Mouse (Mus musculus) hindbrain, embryonic 10.5 days (tissue): ENCODE measurements around the gene Rab8a. TPM values are rescaled to one million over a fixed set of nuclear protein-coding genes. Genes with fewer than 3 reads are reported as not detected.

Experiments
- DNase-seq: peaks from one replicate; pipeline ENCODE4 v3.0.0-alpha.2; 2017; ENCODE audit warnings: low spot score
- H3K27ac ChIP-seq: fragments of 300-500 bp; sonication (generic); 2 replicates; pipeline ENCODE4 v1.5.1; 2016; ENCODE audit warnings: mild to moderate bottlenecking, moderate library complexity
- H3K27me3 ChIP-seq: fragments of 300-500 bp; sonication (generic); 2 replicates; pipeline ENCODE4 v1.6.1; 2016; ENCODE audit warnings: mild to moderate bottlenecking; ENCODE audit not compliant: poor library complexity, insufficient read depth, severe bottlenecking
- H3K36me3 ChIP-seq: fragments of 300-500 bp; sonication (generic); 2 replicates; pipeline ENCODE4 v1.6.1; 2016; ENCODE audit warnings: mild to moderate bottlenecking, moderate library complexity
- H3K4me1 ChIP-seq: fragments of 300-500 bp; sonication (generic); replicated peaks from 2 replicates; pipeline ENCODE4 v1.6.1; 2016; ENCODE audit warnings: mild to moderate bottlenecking
- H3K4me3 ChIP-seq: fragments of 300-500 bp; sonication (generic); 2 replicates; pipeline ENCODE4 v1.5.1; 2016; ENCODE audit warnings: mild to moderate bottlenecking, moderate library complexity
- H3K9me3 ChIP-seq: fragments of 300-500 bp; sonication (generic); 2 replicates; pipeline ENCODE4 v1.6.1; 2016; ENCODE audit warnings: mild to moderate bottlenecking, moderate library complexity
- WGBS: fragments of 180-500 bp; shearing (Covaris S2); methylation state at CpG from one replicate; pipeline ENCODE4 v1.1.7; 2016; 5-methylcytosine and 5-hydroxymethylcytosine counted together
- polyA plus RNA-seq: library from polyadenylated mRNA; unstranded; fragments of >200 nt; fragmentation: Nextera tagmentation; extraction: Ambion mirVana; gene quantifications from 2 replicates; pipeline ENCODE4 v1.2.1, GENCODE M21; 2016

Rab8a gene
- polyA plus RNA-seq, 1 experiment from 2014 or later, result 155 TPM

DNA sequence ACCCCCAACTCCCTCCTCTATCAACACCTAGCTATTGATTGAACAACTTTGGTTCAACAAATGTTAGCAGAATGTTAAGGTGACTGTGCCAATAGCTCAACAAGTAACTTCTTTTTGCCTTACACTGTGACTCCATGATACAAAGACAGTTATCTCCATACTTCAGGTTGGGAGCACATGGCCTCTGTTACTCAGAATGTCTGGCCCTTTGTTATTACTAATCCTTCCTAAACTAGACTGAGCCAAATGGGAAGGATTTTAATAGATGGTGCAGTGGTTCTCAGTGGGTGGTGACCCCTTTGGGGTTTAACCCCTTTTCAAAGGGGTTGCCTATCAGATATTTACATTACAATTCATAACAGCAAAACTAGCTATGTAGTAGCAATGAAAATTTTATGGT lies 7.6 kb upstream of the Rab8a start:
- Histone ChIP-seq H3K27ac (no peak overlapping the region), H3K36me3 (peaks cover 58% of the 10 kb centered on the region), H3K9me3 (no peaks in the 10 kb centered on the region), H3K27me3 (no peaks in the 10 kb centered on the region), H3K4me3 (no peak overlapping the region), H3K4me1 (no peaks in the 10 kb centered on the region)
- DNase-seq, result no peak

- no peaks in the 10 kb centered on the region for H3K27me3 ChIP-seq
- H3K27ac ChIP-seq, result no peak overlapping the region
- H3K36me3 ChIP-seq, result peaks cover 18% of the 10 kb centered on the region
- no peaks in the 10 kb centered on the region for H3K9me3 ChIP-seq
- DNase-seq, result no peak
- H3K4me1 ChIP-seq, result peaks cover 25% of the 10 kb centered on the region
- WGBS, result 91% methylated on average over 2 of the region's 2 CpGs
- H3K4me3 ChIP-seq, result no peak overlapping the region
Observed at GRCm38 (mm10) chr8:72158096-72158495, 2.9 kb upstream of the Rab8a start.

DNA sequence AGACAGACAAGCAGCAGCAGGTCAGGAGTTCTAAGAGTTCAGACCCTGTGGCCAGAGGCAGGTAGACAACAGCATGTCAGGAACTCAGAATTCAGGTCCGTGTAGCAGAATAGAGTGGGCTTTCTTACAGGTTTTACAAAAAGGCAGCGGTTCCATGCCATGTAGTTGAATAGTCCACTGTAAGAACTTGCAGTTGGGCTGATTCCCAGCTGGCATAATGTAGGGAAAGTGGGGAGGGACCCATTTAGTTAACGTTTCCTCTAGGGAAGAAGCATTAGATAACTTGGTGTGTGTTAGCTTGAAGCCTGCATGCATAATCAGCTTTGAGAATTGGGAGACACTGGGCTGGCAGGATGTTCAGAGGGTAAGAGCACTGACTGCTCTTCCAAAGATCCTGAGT lies 2.3 kb upstream of the Rab8a start:
- H3K27ac ChIP-seq, result no peak overlapping the region
- H3K4me3 ChIP-seq, result no peak overlapping the region
- no peaks in the 10 kb centered on the region for H3K27me3 ChIP-seq
- H3K9me3 ChIP-seq, result no peaks in the 10 kb centered on the region
- peaks cover 18% of the 10 kb centered on the region for H3K36me3 ChIP-seq
- H3K4me1 ChIP-seq, result peaks cover 25% of the 10 kb centered on the region
- no peak for DNase-seq
- 81% methylated on average over 3 of the region's 3 CpGs for WGBS

- DNase-seq, result no peak
- H3K27ac ChIP-seq, result peak overlapping the region; percentile 89; the same call in 1 of the 2 replicates
Observed at GRCm38 (mm10) chr8:72160007-72160406, 993 bp upstream of the Rab8a start.

GRCm38 (mm10) chr8:72162821-72163220 lies 1.8 kb downstream of the Rab8a start:
- no peak for DNase-seq
- H3K27me3 ChIP-seq, result no peaks in the 10 kb centered on the region
- H3K4me3 ChIP-seq, result no peak overlapping the region
- no peaks in the 10 kb centered on the region for H3K9me3 ChIP-seq
- peaks cover 25% of the 10 kb centered on the region for H3K4me1 ChIP-seq
- H3K27ac ChIP-seq, result no peak overlapping the region
- peaks cover 49% of the 10 kb centered on the region for H3K36me3 ChIP-seq

More at GRCm38 (mm10) chr8:72160007-72160406, 993 bp upstream of the Rab8a start:
- 76% methylated on average over 3 of the region's 3 CpGs for WGBS
- H3K9me3 ChIP-seq, result no peaks in the 10 kb centered on the region
- peak overlapping the region; percentile 97 for H3K4me3 ChIP-seq
- H3K27me3 ChIP-seq, result no peaks in the 10 kb centered on the region
- peaks cover 24% of the 10 kb centered on the region for H3K36me3 ChIP-seq
- H3K4me1 ChIP-seq, result peaks cover 25% of the 10 kb centered on the region

DNA sequence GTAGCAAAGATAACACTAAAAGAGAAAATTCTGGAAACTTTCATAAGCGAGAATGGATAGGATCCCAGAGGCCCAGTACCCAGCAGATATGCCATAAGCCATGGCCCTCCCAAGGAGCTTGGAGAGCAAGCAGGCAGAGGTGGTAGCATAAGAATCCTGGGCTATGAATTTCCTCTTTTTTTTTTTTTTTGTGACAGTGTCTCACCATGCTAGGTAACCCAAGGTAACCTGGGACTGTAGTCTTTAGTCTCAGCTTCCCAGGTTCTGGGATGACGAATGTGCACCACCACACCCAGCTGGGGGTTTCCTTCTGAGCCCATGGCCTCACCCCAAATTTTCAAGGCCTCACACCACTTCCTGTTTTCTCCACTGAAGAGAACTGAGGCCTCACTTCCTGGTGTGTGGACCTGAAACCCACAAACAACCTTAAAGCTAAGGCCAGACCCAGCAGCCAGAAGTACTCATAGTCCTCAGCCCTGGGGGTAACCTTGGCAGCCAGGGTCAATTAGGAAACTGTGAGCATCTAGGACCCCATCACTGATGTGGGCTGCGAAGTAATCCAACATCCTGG lies 8.2 kb downstream of the Rab8a start:
- Histone ChIP-seq H3K36me3 (peaks cover 97% of the 10 kb centered on the region), H3K4me3 (no peak overlapping the region), H3K4me1 (no peaks in the 10 kb centered on the region), H3K27ac (no peak overlapping the region), H3K27me3 (no peaks in the 10 kb centered on the region), H3K9me3 (no peaks in the 10 kb centered on the region)
- 90% methylated on average over 3 of the region's 3 CpGs for WGBS
- DNase-seq, result no peak

DNA sequence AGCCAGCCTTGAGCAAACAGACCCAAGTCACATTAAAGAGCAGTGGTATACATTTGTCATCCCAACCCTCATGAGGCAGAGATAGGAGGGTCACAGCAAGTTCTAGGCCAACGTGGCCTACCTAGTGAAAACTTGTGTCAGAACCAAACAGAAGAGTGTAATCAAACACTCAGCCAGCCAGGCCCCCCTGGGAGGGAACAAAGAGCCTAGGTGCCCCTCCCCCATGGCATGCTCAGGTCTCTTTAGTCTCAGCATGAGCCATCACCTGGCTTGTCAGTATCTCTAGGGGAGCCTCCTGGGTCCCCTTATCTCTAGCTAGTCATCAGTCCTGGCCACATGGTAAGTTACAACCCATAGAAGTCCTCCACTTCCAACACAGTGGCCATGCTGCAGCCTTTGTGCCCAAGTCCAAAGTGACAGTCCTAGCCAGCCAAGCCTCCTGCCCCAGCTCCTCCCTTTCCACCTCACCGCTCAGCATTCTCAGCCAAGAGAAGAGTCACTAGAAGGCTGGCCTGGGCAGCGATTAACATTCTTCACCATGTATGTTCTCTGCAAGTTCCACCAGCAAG lies 8.8 kb downstream of the Rab8a start:
- DNase-seq, result no peak
- Histone ChIP-seq H3K27me3 (no peaks in the 10 kb centered on the region), H3K4me3 (no peak overlapping the region), H3K9me3 (no peaks in the 10 kb centered on the region), H3K27ac (no peak overlapping the region), H3K36me3 (peaks cover 97% of the 10 kb centered on the region), H3K4me1 (no peaks in the 10 kb centered on the region)
- 87% methylated on average over 3 of the region's 3 CpGs for WGBS

DNA sequence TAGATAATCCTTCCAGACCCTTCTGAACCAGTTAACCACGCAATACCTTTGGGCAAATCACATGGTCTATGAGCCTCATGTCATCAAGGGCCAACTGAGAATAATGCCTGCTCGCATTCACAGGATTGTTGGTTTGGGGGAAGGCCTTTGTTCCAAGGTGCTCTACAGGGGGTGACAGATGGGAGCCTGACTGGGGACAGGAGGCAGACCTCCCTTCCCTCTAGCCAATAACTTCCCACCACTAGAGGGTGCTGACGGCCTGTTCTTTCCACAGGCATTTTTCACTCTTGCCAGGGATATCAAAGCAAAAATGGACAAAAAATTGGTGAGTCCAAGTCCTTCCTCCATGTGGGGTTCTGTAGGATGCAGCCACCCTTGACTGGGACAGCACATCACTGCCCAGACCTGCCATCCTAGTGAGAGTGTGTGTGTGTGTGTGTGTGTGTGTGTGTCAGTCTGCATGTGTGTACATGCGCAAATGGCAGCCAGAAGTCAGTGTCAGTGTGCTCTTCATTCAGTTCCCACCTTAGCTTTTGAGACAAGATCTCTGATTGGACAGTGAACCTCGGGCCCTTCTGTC lies 16.4 kb downstream of the Rab8a start:
- Histone ChIP-seq H3K27me3 (no peaks in the 10 kb centered on the region), H3K36me3 (peaks cover 99% of the 10 kb centered on the region), H3K4me1 (no peaks in the 10 kb centered on the region; the same call in 1 of the 2 replicates), H3K4me3 (no peak overlapping the region), H3K9me3 (no peaks in the 10 kb centered on the region), H3K27ac (peak overlapping the region; percentile 59; the same call in 1 of the 2 replicates)
- peak; percentile 70 for DNase-seq
- 63% methylated on average over 5 of the region's 5 CpGs for WGBS

DNA sequence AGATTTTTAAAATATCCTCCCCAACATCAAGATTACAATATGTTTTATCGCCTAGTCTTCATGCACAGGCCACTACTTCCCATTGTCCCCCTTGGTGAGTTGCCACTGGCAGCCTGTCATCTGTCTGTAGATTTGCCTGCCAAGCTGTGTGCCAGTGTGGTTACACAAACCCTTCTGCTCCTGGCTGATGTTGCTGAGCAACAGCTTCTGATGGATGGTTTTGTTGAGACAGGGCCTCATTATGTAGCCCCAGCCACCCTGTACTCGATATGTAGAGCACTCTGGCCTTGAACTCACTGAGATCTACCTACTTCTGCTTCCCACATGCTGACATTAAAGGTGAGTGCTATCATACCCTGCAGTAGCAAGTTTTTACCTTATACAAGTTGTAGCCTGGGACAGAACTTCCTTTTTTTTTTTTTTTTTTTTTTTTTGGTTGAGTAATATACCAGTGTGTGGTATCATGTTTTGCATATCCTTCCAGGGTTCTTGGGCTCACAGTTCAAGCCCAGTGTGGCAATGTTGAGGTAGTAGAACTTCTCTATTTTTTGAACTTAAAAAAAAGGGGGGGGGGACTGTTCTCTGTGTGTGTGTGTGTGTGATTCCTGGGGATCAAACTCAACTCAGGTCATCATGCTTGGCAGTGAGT lies 22.7 kb downstream of the Rab8a start:
- Histone ChIP-seq H3K9me3 (no peaks in the 10 kb centered on the region), H3K4me1 (no peaks in the 10 kb centered on the region), H3K4me3 (no peak overlapping the region), H3K27me3 (no peaks in the 10 kb centered on the region), H3K27ac (no peak overlapping the region), H3K36me3 (peaks cover 38% of the 10 kb centered on the region)
- DNase-seq, result no peak
- 81% methylated on average over 2 of the region's 2 CpGs for WGBS

- H3K27ac ChIP-seq, result no peak overlapping the region
- no peak for DNase-seq
- 89% methylated on average over 2 of the region's 2 CpGs for WGBS
- H3K36me3 ChIP-seq, result no peaks in the 10 kb centered on the region
- no peaks in the 10 kb centered on the region for H3K9me3 ChIP-seq
- H3K4me1 ChIP-seq, result no peaks in the 10 kb centered on the region
- H3K4me3 ChIP-seq, result no peak overlapping the region
- H3K27me3 ChIP-seq, result no peaks in the 10 kb centered on the region
Observed at GRCm38 (mm10) chr8:72187793-72188331, 26.9 kb downstream of the Rab8a start.

DNA sequence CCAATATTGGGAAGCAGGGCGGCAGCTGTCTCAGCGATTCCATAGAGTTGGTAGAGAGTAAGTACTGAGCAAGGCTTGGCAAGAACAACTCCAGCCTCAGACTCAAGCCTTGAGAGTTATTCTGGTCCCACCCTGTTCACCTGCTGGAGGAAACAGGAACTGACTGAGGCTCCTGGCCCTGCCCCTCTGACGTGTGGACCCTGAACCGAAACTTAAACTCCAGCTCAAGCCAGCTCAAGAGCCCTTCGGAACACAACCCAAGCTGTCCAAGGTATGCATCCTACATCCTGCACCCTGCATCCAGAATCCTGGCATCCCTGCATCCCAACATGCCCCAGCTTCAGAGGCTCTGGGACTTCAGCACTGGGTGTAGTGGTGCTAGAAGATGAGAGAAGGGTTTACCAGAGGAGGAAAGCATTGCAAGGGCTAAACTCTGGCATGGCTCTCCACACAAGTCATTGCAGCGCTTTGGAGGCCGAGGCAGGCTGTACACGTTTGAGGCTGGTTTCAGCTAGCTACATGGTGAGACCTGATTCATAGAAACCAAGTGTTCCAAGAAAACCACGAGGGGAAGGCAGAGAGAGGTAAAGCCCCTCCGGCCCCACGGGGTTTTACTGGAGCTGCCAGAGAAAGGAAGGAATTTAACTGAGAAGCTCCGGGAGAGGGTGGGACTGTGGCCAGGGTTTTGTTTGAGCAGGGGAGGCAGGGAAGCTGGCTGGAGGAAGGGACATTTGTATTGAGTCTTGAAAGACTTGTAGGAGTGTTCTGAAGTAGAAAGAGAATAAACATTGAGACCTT lies 28.6 kb downstream of the Rab8a start, which contains the start of gene Hsh2d:
Hsh2d (plus strand) TSS at position 222 of the 798 bp plus-strand sequence.
- Histone ChIP-seq H3K27ac (no peak within 1 kb of the TSS), H3K36me3 (no peaks in the 10 kb centered on the region)
- 73% methylated on average over 12 of the region's 12 CpGs for WGBS

DNA sequence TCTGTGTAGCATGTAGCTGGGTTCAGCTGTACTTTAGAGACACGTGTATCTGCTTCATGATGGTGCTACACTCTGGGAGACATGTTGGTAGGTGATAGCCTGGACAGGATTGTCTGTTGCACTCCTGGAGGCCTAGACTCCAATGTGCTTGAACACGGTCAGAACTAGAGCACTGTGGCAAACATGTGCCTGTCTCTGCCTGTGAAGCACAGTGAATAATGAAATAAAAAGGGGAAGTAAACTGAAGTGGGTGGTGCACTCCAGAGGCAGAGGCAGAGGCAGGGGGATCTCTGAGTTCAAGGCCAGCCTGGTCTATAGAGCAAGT lies 29.2 kb downstream of the Rab8a start:
- no peaks in the 10 kb centered on the region for H3K36me3 ChIP-seq
- 85% methylated on average over 2 of the region's 2 CpGs for WGBS
- H3K27ac ChIP-seq, result no peak overlapping the region
- H3K4me1 ChIP-seq, result no peaks in the 10 kb centered on the region
- no peaks in the 10 kb centered on the region for H3K27me3 ChIP-seq
- no peak for DNase-seq
- H3K9me3 ChIP-seq, result no peaks in the 10 kb centered on the region
- H3K4me3 ChIP-seq, result no peak overlapping the region

More for the DNA sequence above, 28.6 kb downstream of the Rab8a start, which contains the start of gene Hsh2d:
- Histone ChIP-seq H3K27me3 (no peaks in the 10 kb centered on the region), H3K4me1 (no peaks in the 10 kb centered on the region), H3K4me3 (no peak within 1 kb of the TSS), H3K9me3 (no peaks in the 10 kb centered on the region)
- no peak for DNase-seq
